Mouse (Mus musculus) midbrain, postnatal 0 days (tissue): ENCODE data around the gene Ddn. TPM values are rescaled to one million over a fixed set of nuclear protein-coding genes. Genes with fewer than 3 reads are reported as not detected.

ENCODE experiments used
- ATAC-seq: fragments of 200-750 bp; cut with Nextera tagmentation; 2 replicates; pipeline ENCODE4 v1.8.0; 2017; ENCODE audit warnings: moderate number of reproducible peaks, mild to moderate bottlenecking, moderate TSS enrichment, moderate library complexity; ENCODE audit not compliant: low FRiP score
- DNase-seq: peaks from one replicate; pipeline ENCODE4 v3.0.0-alpha.2; 2015; ENCODE audit warnings: low spot score
- H3K27ac ChIP-seq: fragments of 300-500 bp; sonication (generic); 2 replicates; pipeline ENCODE4 v1.5.1; 2014; ENCODE audit warnings: low read depth, mild to moderate bottlenecking, low read length, mixed read lengths
- H3K27me3 ChIP-seq: fragments of 300-500 bp; sonication (generic); 2 replicates; pipeline ENCODE4 v1.6.1; 2014; ENCODE audit warnings: low read length, control low read depth, mixed read lengths; ENCODE audit not compliant: insufficient read depth
- H3K36me3 ChIP-seq: fragments of 300-500 bp; sonication (generic); 2 replicates; pipeline ENCODE4 v1.6.1; 2014; ENCODE audit warnings: low read length, control low read depth, mixed read lengths; ENCODE audit not compliant: insufficient read depth
- H3K4me1 ChIP-seq: fragments of 300-500 bp; sonication (generic); 2 replicates; pipeline ENCODE4 v1.6.1; 2014; ENCODE audit warnings: mild to moderate bottlenecking, control low read depth, antibody characterized with exemption, low read length, mixed read lengths; ENCODE audit not compliant: insufficient read depth
- H3K4me2 ChIP-seq: fragments of 300-500 bp; sonication (generic); 2 replicates; pipeline ENCODE4 v1.6.1; 2014; ENCODE audit warnings: low read depth, mild to moderate bottlenecking, low read length, mixed read lengths; ENCODE audit not compliant: poor library complexity, severe bottlenecking
- H3K4me3 ChIP-seq: fragments of 300-500 bp; sonication (generic); 2 replicates; pipeline ENCODE4 v1.5.1; 2014; ENCODE audit warnings: low read depth, mild to moderate bottlenecking, low read length, moderate library complexity
- H3K9ac ChIP-seq: fragments of 300-500 bp; sonication (generic); replicated peaks from 2 replicates; pipeline ENCODE4 v1.6.1; 2014; ENCODE audit warnings: mild to moderate bottlenecking, low read length, moderate library complexity, mixed read lengths; ENCODE audit not compliant: poor library complexity, severe bottlenecking
- H3K9me3 ChIP-seq: fragments of 300-500 bp; sonication (generic); 2 replicates; pipeline ENCODE4 v1.6.1; 2016; ENCODE audit warnings: low read length, control low read depth
- CTCF ChIP-seq: IDR thresholded peaks from 2 replicates; pipeline ENCODE4 v1.5.1; 2016; ENCODE audit warnings: antibody characterized with exemption, mild to moderate bottlenecking
- WGBS: fragments of 180-500 bp; shearing (Covaris S2); extraction: QIAGEN DNeasy Blood & Tissue Kit; methylation state at CpG from one replicate; pipeline ENCODE4 v1.1.7; 2014; 5-methylcytosine and 5-hydroxymethylcytosine counted together
- polyA plus RNA-seq: library from polyadenylated mRNA; unstranded; fragments of >200 nt; fragmentation: Nextera tagmentation; extraction: Ambion mirVana; gene quantifications from 2 replicates; pipeline ENCODE4 v1.2.1, GENCODE M21; 2015
- total RNA-seq: library from RNA; depleted of rRNA; stranded (reverse); fragments of >200 nt; gene quantifications from 2 replicates; pipeline ENCODE4 v1.2.3, GENCODE M21; 2014

Gene Ddn
- total and polyA plus RNA-seq, 2 experiments from 2014 or later, result 0.51 to 7.3 TPM

GRCm38 (mm10) chr15:98839671-98840585 is 30.6 kb upstream of the Ddn start:
- Histone ChIP-seq H3K9me3 (no peaks in the 10 kb centered on the region), H3K27me3 (no peaks in the 10 kb centered on the region), H3K27ac (no peak overlapping the region), H3K4me3 (no peak overlapping the region), H3K9ac (no peak overlapping the region), H3K4me1 (no peaks in the 10 kb centered on the region), H3K36me3 (peaks cover 92% of the 10 kb centered on the region), H3K4me2 (no peak overlapping the region)
- 95% methylated on average over 30 of the region's 30 CpGs for WGBS
- no peak for ATAC-seq
- DNase-seq, result no peak
- no peak for TF ChIP-seq CTCF

DNA sequence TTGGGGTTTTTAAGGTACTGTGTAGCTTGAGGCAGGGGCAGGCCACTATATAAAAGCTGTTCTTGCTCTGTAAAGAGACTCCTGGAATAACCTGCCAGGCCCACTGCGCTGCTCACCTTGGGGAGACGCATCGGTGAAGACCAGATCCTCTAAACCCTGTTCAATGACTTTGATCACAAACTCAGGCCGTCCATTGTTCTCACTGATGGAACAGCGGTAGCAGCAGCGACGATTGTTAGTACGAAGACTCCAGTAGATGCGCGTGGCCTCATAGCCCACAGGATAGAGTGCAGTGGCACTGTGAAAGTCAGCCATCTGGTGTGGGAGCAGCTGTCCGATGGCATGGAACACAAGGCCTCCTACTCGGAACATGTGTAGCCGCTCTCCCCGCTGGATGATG is 29.9 kb upstream of the Ddn start:
- ATAC-seq, result no peak
- Histone ChIP-seq H3K36me3 (peaks cover 92% of the 10 kb centered on the region), H3K27ac (no peak overlapping the region), H3K4me1 (no peaks in the 10 kb centered on the region), H3K9me3 (no peaks in the 10 kb centered on the region), H3K9ac (no peak overlapping the region), H3K4me3 (no peak overlapping the region), H3K27me3 (no peaks in the 10 kb centered on the region), H3K4me2 (no peak overlapping the region)
- no peak for TF ChIP-seq CTCF
- DNase-seq, result no peak
- WGBS, result 93% methylated on average over 14 of the region's 14 CpGs

DNA sequence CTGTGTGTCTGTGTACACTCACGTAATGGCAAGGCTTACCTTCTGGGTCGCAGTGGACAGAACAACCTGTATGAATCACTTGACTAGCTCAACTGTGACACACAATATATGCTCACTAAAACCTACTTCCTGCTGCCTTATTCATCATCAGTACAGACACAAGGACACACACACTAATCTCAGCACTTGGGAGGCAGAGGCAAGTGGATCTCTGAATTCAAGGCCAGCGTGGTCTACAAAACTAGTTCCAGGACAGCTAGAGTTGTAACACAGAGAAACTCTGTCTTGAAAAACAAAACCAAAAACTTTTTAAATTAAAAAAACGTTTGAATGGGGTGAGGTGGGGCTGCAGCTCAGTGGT is 28.4 kb upstream of the Ddn start:
- Histone ChIP-seq H3K36me3 (peaks cover 89% of the 10 kb centered on the region), H3K27ac (no peak overlapping the region), H3K27me3 (no peaks in the 10 kb centered on the region), H3K4me3 (no peak overlapping the region), H3K9me3 (no peaks in the 10 kb centered on the region), H3K4me2 (no peak overlapping the region), H3K4me1 (no peaks in the 10 kb centered on the region), H3K9ac (no peak overlapping the region)
- WGBS, result 78% methylated on average over 4 of the region's 4 CpGs
- ATAC-seq (no peak), DNase-seq (no peak)
- no peak for TF ChIP-seq CTCF

DNA sequence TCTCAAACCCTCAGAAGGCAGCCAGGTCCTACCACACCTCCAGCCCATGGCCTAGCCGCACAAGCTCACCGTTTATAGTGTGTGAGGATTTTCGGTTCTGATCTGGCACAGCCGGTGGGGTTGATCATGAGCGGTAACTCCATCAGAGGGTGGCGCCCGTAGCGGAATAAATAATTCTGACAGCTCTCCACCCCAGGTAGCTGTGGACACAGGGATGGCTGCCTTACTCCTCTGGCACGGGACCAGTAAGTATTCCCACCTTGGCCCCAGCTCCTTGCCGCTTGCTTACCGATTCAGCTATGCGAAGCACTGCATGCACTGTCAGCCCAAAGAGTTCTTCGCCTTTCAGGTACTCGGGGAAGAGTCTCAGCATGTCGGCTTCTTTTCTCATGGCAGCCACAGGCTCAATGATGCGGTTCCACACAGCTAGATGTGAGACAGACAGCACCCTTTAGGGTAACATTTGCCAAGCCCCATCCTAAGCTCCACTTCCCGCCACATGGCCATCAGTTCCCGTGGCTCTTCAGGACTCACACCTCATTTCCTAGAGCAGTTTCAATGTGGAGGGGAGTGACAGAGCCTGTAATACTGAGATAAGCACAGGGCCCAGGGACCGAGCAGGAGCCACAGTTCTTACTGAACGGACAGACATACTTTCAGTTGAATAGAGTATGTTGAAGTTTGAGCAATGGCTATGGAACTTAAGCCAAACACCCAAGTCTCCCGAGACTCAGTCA is 27.9 kb upstream of the Ddn start:
- DNase-seq (no peak), ATAC-seq (no peak)
- no peaks in the 10 kb centered on the region for H3K27me3 ChIP-seq
- H3K9me3 ChIP-seq, result no peaks in the 10 kb centered on the region
- H3K27ac ChIP-seq, result no peak overlapping the region
- H3K36me3 ChIP-seq, result peaks cover 84% of the 10 kb centered on the region
- no peak for TF ChIP-seq CTCF
- 93% methylated on average over 21 of the region's 21 CpGs for WGBS
- no peak overlapping the region for H3K9ac ChIP-seq
- H3K4me3 ChIP-seq, result no peak overlapping the region
- H3K4me1 ChIP-seq, result no peaks in the 10 kb centered on the region
- no peak overlapping the region for H3K4me2 ChIP-seq

GRCm38 (mm10) chr15:98835291-98835690 is 26.0 kb upstream of the Ddn start:
- peaks cover 66% of the 10 kb centered on the region for H3K36me3 ChIP-seq
- WGBS, result 92% methylated on average over 14 of the region's 14 CpGs
- ATAC-seq (no peak), DNase-seq (no peak)
- no peak overlapping the region for H3K4me2 ChIP-seq
- no peak overlapping the region for H3K9ac ChIP-seq
- H3K9me3 ChIP-seq, result no peaks in the 10 kb centered on the region
- H3K4me1 ChIP-seq, result no peaks in the 10 kb centered on the region
- H3K27ac ChIP-seq, result no peak overlapping the region
- H3K27me3 ChIP-seq, result no peaks in the 10 kb centered on the region
- no peak for TF ChIP-seq CTCF
- H3K4me3 ChIP-seq, result no peak overlapping the region

GRCm38 (mm10) chr15:98834059-98834458 is 24.8 kb upstream of the Ddn start:
- no peak for TF ChIP-seq CTCF
- DNase-seq, result no peak
- H3K36me3 ChIP-seq, result peaks cover 54% of the 10 kb centered on the region
- H3K4me2 ChIP-seq, result no peak overlapping the region
- H3K4me1 ChIP-seq, result 0 out of 2 replicates have a peak, but pooled peaks cover 3% of the 10 kb centered on the region
- H3K9ac ChIP-seq, result no peak overlapping the region
- no peak overlapping the region for H3K27ac ChIP-seq
- 89% methylated on average over 13 of the region's 13 CpGs for WGBS
- no peak overlapping the region for H3K4me3 ChIP-seq
- ATAC-seq, result no peak
- H3K27me3 ChIP-seq, result no peaks in the 10 kb centered on the region
- H3K9me3 ChIP-seq, result no peaks in the 10 kb centered on the region
